Mouse (Mus musculus): Measurements from ENCODE around the gene Pvalb. TPM values are rescaled to one million over a fixed set of nuclear protein-coding genes. Genes with fewer than 3 reads are reported as not detected.

Gene Pvalb
- total and polyA plus RNA-seq, 2 experiments from 2014 or later, result 1.7 to 7.6 TPM

GRCm38 (mm10) chr15:78153045-78153775, 53.0 kb downstream of the Pvalb start:
- H3K4me3 ChIP-seq (ENCODE audit: low read length), result no peak overlapping the region
- no peaks in the 10 kb centered on the region for H3K9me3 ChIP-seq (ENCODE audit: low read length)
- ATAC-seq (no peak), DNase-seq (ENCODE audit: low spot score) (no peak)
- no peak for TF ChIP-seq CTCF (IDR thresholded peaks at IDR 0.05; ENCODE audit: low read depth)
- H3K36me3 ChIP-seq (ENCODE audit: insufficient read depth, low read length), result no peaks in the 10 kb centered on the region
- H3K4me1 ChIP-seq (ENCODE audit: insufficient read depth, low read length), result 0 out of 2 replicates have a peak, but pooled peaks cover 4% of the 10 kb centered on the region
- no peak overlapping the region for H3K9ac ChIP-seq (replicated peaks; ENCODE audit: low read length)
- no peaks in the 10 kb centered on the region for H3K27me3 ChIP-seq (ENCODE audit: insufficient read depth, low read length)
- H3K27ac ChIP-seq, result no peak overlapping the region
- H3K4me2 ChIP-seq (ENCODE audit: low read depth, low read length), result no peak overlapping the region
- 39% methylated on average over 11 of the region's 11 CpGs for WGBS

- no peaks in the 10 kb centered on the region for H3K4me1 ChIP-seq (ENCODE audit: insufficient read depth, low read length)
- no peak for TF ChIP-seq CTCF (IDR thresholded peaks at IDR 0.05; ENCODE audit: low read depth)
- no peak overlapping the region for H3K4me3 ChIP-seq (ENCODE audit: low read length)
- H3K36me3 ChIP-seq (ENCODE audit: insufficient read depth, low read length), result no peaks in the 10 kb centered on the region
- WGBS, result 70% methylated on average over 7 of the region's 7 CpGs
- no peaks in the 10 kb centered on the region for H3K9me3 ChIP-seq (ENCODE audit: low read length)
- ATAC-seq (no peak), DNase-seq (ENCODE audit: low spot score) (peak; percentile 40)
- no peak overlapping the region for H3K9ac ChIP-seq (replicated peaks; ENCODE audit: low read length)
- no peak overlapping the region for H3K27ac ChIP-seq
- no peaks in the 10 kb centered on the region for H3K27me3 ChIP-seq (ENCODE audit: insufficient read depth, low read length)
- no peak overlapping the region for H3K4me2 ChIP-seq (ENCODE audit: low read depth, low read length)
Observed at GRCm38 (mm10) chr15:78148565-78148964, 57.6 kb downstream of the Pvalb start.

Other genes starting within 250 kb of the Pvalb start
- 26.5 and 38.7 TPM in 2 replicates for gene Foxred2, start 249.7 kb downstream of the Pvalb start, total RNA-seq (2014; rRNA removed)
- 9.1 and 9.8 TPM in 2 replicates for gene Foxred2, start 249.7 kb downstream of the Pvalb start, polyA plus RNA-seq (2015; fragmentation: Nextera tagmentation; extraction: Ambion mirVana)
- gene Eif3d, start 235.6 kb downstream of the Pvalb start, total RNA-seq (2014; rRNA removed), result 121 and 139 TPM in 2 replicates
- 143 and 155 TPM in 2 replicates for gene Eif3d, start 235.6 kb downstream of the Pvalb start, polyA plus RNA-seq (2015; fragmentation: Nextera tagmentation; extraction: Ambion mirVana)
- 22.5 and 24.4 TPM in 2 replicates for gene Cacng2, start 86.4 kb downstream of the Pvalb start, total RNA-seq (2014; rRNA removed)
- gene Cacng2, start 86.4 kb downstream of the Pvalb start, polyA plus RNA-seq (2015; fragmentation: Nextera tagmentation; extraction: Ambion mirVana), result 19.8 and 21.6 TPM in 2 replicates
- gene Ift27, start 32.3 kb downstream of the Pvalb start, total RNA-seq (2014; rRNA removed), result 38.5 and 38.8 TPM in 2 replicates
- gene Ift27, start 32.3 kb downstream of the Pvalb start, polyA plus RNA-seq (2015; fragmentation: Nextera tagmentation; extraction: Ambion mirVana), result 122 and 123 TPM in 2 replicates
- 0.86 and 3.0 TPM in 2 replicates for gene Ncf4, start 38.4 kb upstream of the Pvalb start, total RNA-seq (2014; rRNA removed)
- 1.1 and 1.6 TPM in 2 replicates for gene Ncf4, start 38.4 kb upstream of the Pvalb start, polyA plus RNA-seq (2015; fragmentation: Nextera tagmentation; extraction: Ambion mirVana)
- gene Csf2rb2, start 99.3 kb upstream of the Pvalb start, total RNA-seq (2014; rRNA removed), result 0.07 and 0.10 TPM in 2 replicates
- 0.18 and 0.21 TPM in 2 replicates for gene Csf2rb2, start 99.3 kb upstream of the Pvalb start, polyA plus RNA-seq (2015; fragmentation: Nextera tagmentation; extraction: Ambion mirVana)
- gene Csf2rb, start 119.4 kb upstream of the Pvalb start, total RNA-seq (2014; rRNA removed), result 1.3 and 1.8 TPM in 2 replicates
- 0.75 and 0.87 TPM in 2 replicates for gene Csf2rb, start 119.4 kb upstream of the Pvalb start, polyA plus RNA-seq (2015; fragmentation: Nextera tagmentation; extraction: Ambion mirVana)
- not detected in 2 replicates for gene Tex33, start 189.5 kb upstream of the Pvalb start, total RNA-seq (2014; rRNA removed)
- not detected in 2 replicates for gene Tex33, start 189.5 kb upstream of the Pvalb start, polyA plus RNA-seq (2015; fragmentation: Nextera tagmentation; extraction: Ambion mirVana)
- gene Tst, start 199.5 kb upstream of the Pvalb start, total RNA-seq (2014; rRNA removed), result 75.1 and 79.9 TPM in 2 replicates
- 64.4 and 67.0 TPM in 2 replicates for gene Tst, start 199.5 kb upstream of the Pvalb start, polyA plus RNA-seq (2015; fragmentation: Nextera tagmentation; extraction: Ambion mirVana)
- 95.4 and 114 TPM in 2 replicates for gene Mpst, start 200.0 kb upstream of the Pvalb start, total RNA-seq (2014; rRNA removed)
- gene Mpst, start 200.0 kb upstream of the Pvalb start, polyA plus RNA-seq (2015; fragmentation: Nextera tagmentation; extraction: Ambion mirVana), result 3.7 and 5.3 TPM in 2 replicates
- 144 and 155 TPM in 2 replicates for gene Kctd17, start 222.2 kb upstream of the Pvalb start, total RNA-seq (2014; rRNA removed)
- 144 and 161 TPM in 2 replicates for gene Kctd17, start 222.2 kb upstream of the Pvalb start, polyA plus RNA-seq (2015; fragmentation: Nextera tagmentation; extraction: Ambion mirVana)

All from hindbrain, postnatal 0 days (tissue).